Mouse (Mus musculus) layer of hippocampus, adult 2 months (tissue): Measurements from ENCODE around the gene Hoxd3. TPM values are rescaled to one million over a fixed set of nuclear protein-coding genes. Genes with fewer than 3 reads are reported as not detected.

Experiments
- DNase-seq, 2 experiments: peaks; one replicate each; pipeline ENCODE4 v3.0.0; 2022; ENCODE audit warnings: low spot score in 2 of 2
- H3K27ac ChIP-seq: fragments of 200-600 bp; 2 replicates; pipeline ENCODE4 v1.8.1; 2022
- H3K4me3 ChIP-seq: fragments of 200-600 bp; 2 replicates; pipeline ENCODE4 v1.8.1; 2022; ENCODE audit warnings: mild to moderate bottlenecking
- CTCF ChIP-seq: fragments of 200-600 bp; conservative IDR thresholded peaks from 2 replicates; pipeline ENCODE4 v1.8.1; 2022; ENCODE audit warnings: antibody characterized with exemption, mild to moderate bottlenecking, moderate library complexity
- total RNA-seq, 2 experiments: library from RNA; stranded (reverse); gene quantifications; 2 replicates each; pipeline ENCODE4 v1.2.3; 2021

Hoxd3 gene
- total RNA-seq, 2 experiments from 2014 or later = not detected

DNA sequence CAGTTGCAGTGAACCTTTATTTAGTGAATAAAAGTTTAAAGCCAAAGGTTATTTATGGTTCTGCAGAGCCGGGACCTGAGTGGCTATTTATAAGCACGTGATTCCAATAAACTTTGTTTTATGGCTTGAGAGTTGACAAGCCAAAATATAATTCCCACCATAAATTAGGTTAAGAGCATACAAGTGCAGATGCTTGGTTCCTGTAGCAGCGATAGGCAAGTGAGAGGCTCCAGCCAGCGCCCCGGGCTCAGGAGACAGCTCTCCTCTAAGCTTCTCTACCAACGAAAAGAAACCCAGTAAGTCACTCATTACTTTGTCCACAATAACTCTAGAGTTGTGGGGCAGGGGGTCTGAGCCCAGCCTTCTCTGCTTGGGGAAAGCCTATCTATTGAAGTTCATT, 10.2 kb downstream of the Hoxd3 start:
- TF ChIP-seq CTCF = no peak
- no peak overlapping the region for H3K4me3 ChIP-seq
- no peak for DNase-seq
- no peak overlapping the region for H3K27ac ChIP-seq

DNA sequence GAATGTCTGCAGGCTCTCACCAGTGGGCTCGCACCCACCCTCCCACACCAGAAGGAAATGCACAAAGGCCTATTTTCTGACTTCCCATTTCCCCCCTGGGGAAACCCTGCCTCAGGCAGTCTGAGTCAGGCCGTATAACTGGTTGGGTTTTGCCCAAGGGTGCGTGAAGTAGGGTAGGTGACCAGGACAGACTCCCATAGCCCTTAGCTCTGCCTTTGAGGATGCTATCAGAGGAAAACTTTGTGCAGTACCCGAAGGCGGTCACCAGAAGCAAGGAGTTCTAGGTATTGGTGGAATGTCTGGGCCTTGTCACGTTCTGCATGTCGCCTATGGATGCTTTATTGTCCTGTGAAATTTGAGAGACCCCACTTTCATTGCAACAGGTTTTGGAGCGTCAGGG, 11.2 kb downstream of the Hoxd3 start:
- no peak for DNase-seq
- no peak for TF ChIP-seq CTCF
- H3K4me3 ChIP-seq = no peak overlapping the region
- no peak overlapping the region for H3K27ac ChIP-seq

DNA sequence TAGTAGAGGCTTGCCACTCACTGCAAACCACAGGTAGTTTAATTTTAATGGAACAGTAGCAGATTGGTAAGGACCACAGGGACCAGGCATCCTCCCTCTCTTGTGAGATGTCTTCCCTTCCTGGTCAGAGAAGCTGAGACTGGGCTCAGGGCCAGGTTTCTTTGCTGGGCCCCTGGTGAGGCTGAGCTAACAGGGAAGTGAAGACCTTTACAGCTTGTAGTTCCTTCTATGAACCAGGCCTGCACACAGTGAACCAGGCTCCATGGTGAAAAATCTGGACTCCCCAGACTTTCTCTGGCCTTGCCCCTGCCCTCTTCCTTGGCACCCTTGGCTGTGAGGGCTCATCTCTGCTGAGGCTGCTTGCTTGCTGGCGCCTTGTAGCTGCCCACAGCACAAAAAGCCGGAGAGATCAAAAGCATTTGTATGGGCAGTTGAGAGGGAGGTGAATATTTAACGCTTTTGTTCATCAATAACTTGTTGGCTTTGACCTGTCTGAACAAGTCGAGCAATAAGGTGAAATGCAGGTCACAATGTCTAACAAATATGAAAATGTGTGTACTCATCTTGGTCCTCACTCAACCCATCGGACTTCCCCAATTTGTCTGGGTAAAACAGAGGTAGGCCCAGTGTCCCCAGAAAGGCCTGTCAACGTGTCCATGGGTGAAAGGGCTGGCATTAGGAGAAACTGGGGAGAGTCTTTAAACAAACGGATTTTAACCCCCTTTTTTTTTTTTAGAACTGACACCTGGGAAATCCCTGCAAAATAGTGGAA, 12.7 kb downstream of the Hoxd3 start:
- no peak for TF ChIP-seq CTCF
- DNase-seq = no peak
- Histone ChIP-seq H3K4me3 (no peak overlapping the region), H3K27ac (no peak overlapping the region)

DNA sequence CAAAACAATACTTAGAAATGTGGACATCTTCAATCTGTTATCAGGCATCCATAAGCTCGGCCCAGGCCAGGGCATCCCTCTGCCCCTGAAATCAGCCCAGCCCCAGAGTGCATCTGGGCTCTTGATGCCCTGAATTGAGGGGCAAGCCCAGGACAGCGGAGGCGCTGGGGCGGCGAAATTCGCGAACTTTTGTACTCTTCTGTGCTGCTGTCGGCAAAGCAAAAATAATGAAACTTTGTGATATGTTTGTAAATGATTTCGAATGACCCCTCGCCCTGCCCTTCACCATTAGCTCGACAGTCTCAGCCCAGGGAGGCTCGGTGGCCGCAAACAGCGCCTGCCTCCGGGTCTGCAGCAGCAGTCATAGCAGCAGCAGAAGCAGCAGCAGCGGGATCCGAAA, 13.4 kb downstream of the Hoxd3 start:
- H3K27ac ChIP-seq = no peak overlapping the region
- no peak for TF ChIP-seq CTCF

DNA sequence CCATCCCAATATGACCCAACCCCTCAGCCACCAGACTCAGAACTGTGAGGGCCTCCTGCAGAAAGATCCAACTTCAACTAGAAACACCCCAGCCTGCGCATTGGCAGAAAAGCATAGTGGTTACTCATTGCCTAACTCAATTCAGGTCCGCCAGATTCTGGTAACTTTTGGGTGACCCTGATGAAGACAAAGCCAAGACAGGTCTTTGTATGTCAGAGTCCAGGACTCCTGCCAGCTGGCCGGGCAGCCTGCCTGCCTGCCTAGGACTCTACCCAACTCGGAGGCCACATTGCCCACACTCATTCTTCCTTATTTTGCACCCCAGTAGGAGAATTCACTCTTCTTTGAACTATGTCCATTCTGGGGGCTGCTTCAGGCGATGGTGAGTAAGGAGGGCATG, 14.8 kb downstream of the Hoxd3 start, which contains the start of gene Gm28230:
Gene Gm28230, plus strand, starts transcription at position 178 of the 400 bp plus-strand sequence.
- DNase-seq = no peak
- TF ChIP-seq CTCF = no peak
- H3K4me3 ChIP-seq = no peak within 1 kb of the TSS
- no peak within 1 kb of the TSS for H3K27ac ChIP-seq

More for the DNA sequence above, 13.4 kb downstream of the Hoxd3 start:
- no peak overlapping the region for H3K4me3 ChIP-seq
- DNase-seq = no peak

DNA sequence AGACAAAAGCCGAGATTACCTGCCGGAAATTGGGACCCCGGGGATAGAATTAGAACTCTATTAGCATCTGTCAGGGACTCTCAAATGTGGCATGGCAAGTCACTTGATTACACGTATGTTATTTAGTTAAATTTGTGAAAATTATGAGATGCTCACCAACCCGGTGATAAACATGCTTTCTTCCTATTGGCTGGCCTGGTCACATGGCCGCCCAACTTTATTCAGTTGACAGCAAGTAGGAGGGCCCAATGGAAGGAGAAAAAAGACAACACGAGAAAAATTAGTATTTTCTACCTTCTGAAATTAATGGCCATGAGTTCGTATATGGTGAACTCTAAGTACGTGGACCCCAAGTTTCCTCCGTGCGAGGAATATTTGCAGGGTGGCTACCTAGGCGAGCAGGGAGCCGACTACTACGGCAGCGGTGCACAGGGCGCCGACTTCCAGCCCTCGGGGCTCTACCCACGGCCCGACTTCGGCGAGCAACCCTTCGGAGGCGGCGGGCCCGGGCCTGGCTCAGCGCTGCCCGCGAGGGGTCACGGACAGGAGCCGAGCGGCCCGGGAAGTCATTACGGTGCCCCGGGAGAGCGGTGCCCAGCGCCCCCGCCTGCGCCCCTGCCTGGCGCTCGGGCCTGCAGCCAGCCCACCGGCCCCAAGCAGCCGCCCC, 15.4 kb downstream of the Hoxd3 start:
- H3K4me3 ChIP-seq = no peak overlapping the region
- no peak for TF ChIP-seq CTCF
- DNase-seq = no peak
- H3K27ac ChIP-seq = no peak overlapping the region

DNA sequence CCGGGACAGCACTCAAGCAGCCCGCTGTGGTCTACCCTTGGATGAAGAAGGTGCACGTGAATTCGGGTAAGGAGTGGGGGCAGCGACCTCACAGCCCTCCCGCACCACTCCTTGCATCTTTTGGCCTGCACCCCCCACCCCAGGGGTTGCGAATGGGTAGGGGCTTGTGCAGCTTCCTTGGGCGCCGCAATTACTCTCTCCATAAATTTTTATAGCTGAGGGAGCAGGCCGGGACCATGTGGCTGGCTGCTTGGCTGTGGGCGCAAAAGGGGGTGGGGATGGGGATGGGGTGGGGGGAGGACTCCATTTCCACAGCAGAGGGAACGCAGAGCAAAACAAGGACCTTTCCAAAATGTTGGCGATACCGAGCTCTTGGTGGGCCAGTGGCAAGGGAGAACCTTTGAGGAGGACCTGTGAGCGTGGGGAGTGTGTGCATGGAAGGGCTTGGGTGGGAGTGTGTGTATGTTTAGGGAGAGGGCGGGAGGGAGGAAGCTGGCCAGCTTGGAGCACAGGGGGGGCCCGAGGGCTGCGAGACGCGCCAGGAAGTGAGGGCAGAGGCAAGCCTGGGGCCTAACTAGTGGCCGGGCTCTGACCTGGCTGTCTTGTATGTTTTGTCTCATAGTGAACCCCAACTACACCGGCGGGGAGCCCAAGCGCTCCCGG, 16.0 kb downstream of the Hoxd3 start:
- DNase-seq = no peak
- TF ChIP-seq CTCF = no peak
- no peak overlapping the region for H3K4me3 ChIP-seq
- H3K27ac ChIP-seq = no peak overlapping the region

DNA sequence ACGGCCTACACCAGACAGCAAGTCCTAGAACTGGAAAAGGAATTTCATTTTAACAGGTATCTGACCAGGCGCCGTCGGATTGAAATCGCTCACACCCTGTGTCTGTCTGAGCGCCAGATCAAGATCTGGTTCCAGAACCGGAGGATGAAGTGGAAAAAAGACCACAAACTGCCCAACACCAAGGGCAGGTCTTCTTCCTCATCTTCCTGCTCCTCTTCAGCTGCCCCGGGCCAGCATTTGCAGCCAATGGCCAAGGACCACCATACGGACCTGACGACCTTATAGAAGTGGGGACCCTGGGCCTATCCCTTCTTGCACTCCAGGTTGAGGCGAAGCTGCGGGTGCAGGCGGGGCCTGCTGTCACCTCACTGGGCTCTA, 16.6 kb downstream of the Hoxd3 start:
- no peak overlapping the region for H3K27ac ChIP-seq
- no peak overlapping the region for H3K4me3 ChIP-seq
- no peak for TF ChIP-seq CTCF
- no peak for DNase-seq

DNA sequence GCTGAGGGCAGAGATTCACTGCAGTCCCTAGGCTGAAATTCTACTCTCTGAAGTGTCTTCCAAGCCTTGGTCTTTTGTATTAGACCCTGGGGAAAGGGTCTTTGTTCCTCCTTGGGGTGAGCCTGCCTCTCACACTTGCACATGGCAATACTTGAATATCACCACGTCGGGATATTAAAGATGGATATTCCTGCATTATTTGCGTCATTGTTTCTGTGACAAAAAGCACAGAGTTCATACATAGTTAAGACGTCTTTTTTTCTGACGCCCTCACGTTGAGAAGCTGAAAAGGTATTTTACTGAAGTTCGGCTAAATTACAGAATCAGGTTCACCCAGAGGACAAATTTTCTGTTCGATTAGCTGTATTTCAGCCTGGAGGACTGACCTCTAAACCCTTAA, 18.6 kb downstream of the Hoxd3 start:
- no peak overlapping the region for H3K27ac ChIP-seq
- no peak for TF ChIP-seq CTCF
- DNase-seq = no peak
- no peak overlapping the region for H3K4me3 ChIP-seq

DNA sequence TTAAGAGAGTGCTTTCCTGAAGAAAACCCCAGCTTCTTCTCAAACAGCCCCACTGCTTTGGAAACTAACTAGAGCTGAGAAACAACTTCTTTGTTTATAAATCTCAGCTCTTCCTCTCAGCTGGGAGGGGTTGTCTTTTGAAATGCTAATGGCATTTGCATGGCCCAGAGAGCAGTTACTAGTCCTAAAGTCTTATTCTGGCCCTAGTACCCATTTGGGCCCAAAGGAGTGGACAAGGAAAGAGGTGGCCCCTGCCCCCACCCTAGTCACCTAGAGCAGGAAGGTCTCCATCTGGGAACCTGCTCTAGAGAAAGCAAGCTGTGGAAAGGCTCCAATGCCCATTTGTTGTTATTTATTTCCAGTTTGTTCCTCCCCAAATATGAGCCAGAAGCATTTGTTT, 19.3 kb downstream of the Hoxd3 start:
- no peak for DNase-seq
- no peak overlapping the region for H3K4me3 ChIP-seq
- no peak overlapping the region for H3K27ac ChIP-seq
- TF ChIP-seq CTCF = no peak

DNA sequence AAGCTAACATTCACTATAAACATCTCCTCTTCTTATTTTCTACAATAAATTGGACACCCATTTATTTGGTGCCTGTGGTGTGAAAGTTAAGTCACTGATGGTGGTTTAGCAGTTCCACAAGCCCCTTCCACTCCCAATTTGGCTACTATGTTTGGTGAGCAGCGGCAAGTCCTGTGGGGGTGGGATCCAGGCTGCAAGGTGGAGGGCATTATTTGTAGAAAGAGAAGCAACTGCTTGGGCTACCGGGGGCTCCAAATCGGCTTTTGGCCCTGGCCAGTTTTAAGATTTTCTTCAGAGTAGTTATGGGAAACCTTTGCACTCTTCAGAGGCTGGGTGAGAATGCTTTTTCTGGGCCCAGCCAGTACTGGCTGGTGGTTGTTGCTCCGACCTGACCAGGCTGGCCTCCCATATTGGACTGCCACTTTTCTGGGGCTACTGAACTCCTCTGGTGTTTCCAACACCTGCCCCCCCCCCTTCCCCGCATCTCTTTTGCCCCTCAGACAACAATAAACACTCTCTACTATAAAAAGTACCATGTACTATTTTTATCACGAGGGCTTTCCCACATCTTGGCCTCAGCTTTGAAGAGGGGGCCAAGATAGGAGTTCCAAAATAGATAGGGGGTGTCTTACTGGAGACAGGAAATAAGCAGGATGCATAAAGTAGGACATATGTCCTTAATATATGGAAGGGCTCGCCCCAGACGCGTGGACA, 20.2 kb downstream of the Hoxd3 start:
- DNase-seq = no peak
- Histone ChIP-seq H3K4me3 (no peak overlapping the region), H3K27ac (no peak overlapping the region)
- TF ChIP-seq CTCF = no peak

DNA sequence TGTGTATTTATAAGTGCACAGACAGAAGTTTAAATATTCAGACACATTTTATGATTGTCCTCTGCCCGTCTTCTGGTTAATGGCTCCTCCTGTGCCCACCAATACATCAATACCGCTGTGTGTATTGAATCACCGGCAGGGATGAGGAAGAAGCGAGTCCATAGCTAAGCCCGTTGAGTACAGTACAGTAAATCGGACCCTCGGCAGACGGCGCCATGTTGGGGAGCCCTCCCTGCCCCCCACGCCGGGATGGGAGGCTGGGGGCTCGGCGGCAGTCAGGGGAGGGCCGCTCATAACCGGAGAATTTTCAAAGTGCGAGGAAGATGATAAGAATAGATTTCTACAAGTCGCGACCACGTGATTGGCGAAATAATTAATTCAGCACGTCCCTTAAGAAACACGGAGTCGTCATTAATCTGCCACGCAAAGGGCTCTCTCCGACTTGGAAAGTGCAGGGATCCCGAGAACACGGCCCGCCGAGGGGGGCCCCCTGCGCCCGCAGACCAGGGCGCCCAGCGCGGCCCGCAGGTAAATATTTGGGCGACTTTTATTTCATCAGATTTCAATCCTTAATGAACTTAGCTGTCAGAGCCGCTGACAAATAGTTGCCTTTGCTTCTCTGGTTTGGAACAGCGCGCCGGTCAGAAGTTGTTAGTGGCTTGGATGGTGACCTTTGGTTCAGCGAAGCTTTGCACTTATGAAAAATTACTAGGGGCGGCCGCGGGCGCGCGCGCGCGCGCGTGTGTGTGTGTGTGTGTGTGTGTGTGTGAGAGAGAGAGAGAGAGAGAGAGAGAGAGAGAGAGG, 21.0 kb downstream of the Hoxd3 start:
- no peak overlapping the region for H3K4me3 ChIP-seq

DNA sequence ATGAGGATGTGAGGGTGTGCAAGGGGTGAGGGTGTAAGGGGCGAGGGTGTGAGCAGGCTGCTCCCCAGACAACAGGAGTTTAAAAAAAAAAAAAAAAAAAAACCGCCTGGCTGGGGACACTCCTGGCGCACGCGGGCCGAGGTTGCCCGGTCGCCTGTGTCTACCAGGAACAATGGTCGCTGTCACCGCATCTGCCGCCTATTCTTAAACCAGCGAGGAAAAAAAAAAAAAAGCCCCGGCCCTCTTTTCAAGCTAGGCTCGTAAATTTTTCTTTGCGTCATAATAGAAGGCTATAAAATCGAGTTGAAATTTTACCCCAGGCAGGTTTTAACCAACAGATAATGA, 21.6 kb downstream of the Hoxd3 start:
- DNase-seq = no peak
- H3K27ac ChIP-seq = no peak overlapping the region
- no peak for TF ChIP-seq CTCF
- H3K4me3 ChIP-seq = no peak overlapping the region

More for the DNA sequence above, 21.0 kb downstream of the Hoxd3 start:
- no peak overlapping the region for H3K27ac ChIP-seq
- no peak for TF ChIP-seq CTCF
- DNase-seq = no peak
